Mouse (Mus musculus) lung, postnatal 0 days (tissue): ENCODE measurements around the gene Kcnh6. TPM values are rescaled to one million over a fixed set of nuclear protein-coding genes. Genes with fewer than 3 reads are reported as not detected.

Experiments used
- ATAC-seq: fragments of 200-750 bp; cut with Nextera tagmentation; 2 replicates; pipeline ENCODE4 v1.8.0; 2017; ENCODE audit warnings: moderate library complexity
- DNase-seq: peaks from one replicate; pipeline ENCODE4 v3.0.0-alpha.2; 2016; ENCODE audit warnings: low spot score
- H3K27ac ChIP-seq: fragments of 300-500 bp; sonication (generic); 2 replicates; pipeline ENCODE4 v1.5.1; 2014; ENCODE audit warnings: antibody characterized with exemption, mild to moderate bottlenecking, low read length, mixed read lengths
- H3K27me3 ChIP-seq: fragments of 300-500 bp; sonication (generic); replicated peaks from 2 replicates; pipeline ENCODE4 v1.6.1; 2014; ENCODE audit warnings: low read length, mixed read lengths; ENCODE audit not compliant: insufficient read depth
- H3K36me3 ChIP-seq: fragments of 300-500 bp; sonication (generic); 2 replicates; pipeline ENCODE4 v1.6.1; 2014; ENCODE audit warnings: low read length, mixed read lengths; ENCODE audit not compliant: insufficient read depth
- H3K4me1 ChIP-seq: fragments of 300-500 bp; sonication (generic); 2 replicates; pipeline ENCODE4 v1.6.1; 2014; ENCODE audit warnings: antibody characterized with exemption, low read depth, low read length, mixed read lengths; ENCODE audit not compliant: insufficient read depth
- H3K4me2 ChIP-seq: fragments of 300-500 bp; sonication (generic); replicated peaks from 2 replicates; pipeline ENCODE4 v1.6.1; 2014; ENCODE audit warnings: low read depth, mild to moderate bottlenecking, low read length, moderate library complexity, mixed read lengths
- H3K4me3 ChIP-seq: fragments of 300-500 bp; sonication (generic); 2 replicates; pipeline ENCODE4 v1.5.1; 2014; ENCODE audit warnings: low read depth, low read length
- H3K9ac ChIP-seq: fragments of 300-500 bp; sonication (generic); replicated peaks from 2 replicates; pipeline ENCODE4 v1.6.1; 2014; ENCODE audit warnings: low read depth, mild to moderate bottlenecking
- H3K9me3 ChIP-seq: fragments of 300-500 bp; sonication (generic); 2 replicates; pipeline ENCODE4 v1.6.1; 2016; ENCODE audit warnings: low read length, mixed read lengths
- CTCF ChIP-seq: IDR thresholded peaks from 2 replicates; pipeline ENCODE4 v1.5.1; 2016; ENCODE audit warnings: antibody characterized with exemption, mild to moderate bottlenecking
- EP300 ChIP-seq: IDR thresholded peaks from 2 replicates; pipeline ENCODE4 v1.6.1; 2016; ENCODE audit warnings: antibody characterized with exemption, mild to moderate bottlenecking, control low read depth
- WGBS: fragments of 180-500 bp; shearing (Covaris S2); extraction: QIAGEN DNeasy Blood & Tissue Kit; methylation state at CpG from one replicate; pipeline ENCODE4 v1.1.7; 2014; 5-methylcytosine and 5-hydroxymethylcytosine counted together
- polyA plus RNA-seq: library from polyadenylated mRNA; unstranded; fragments of >200 nt; fragmentation: Nextera tagmentation; extraction: Ambion mirVana; gene quantifications from 2 replicates; pipeline ENCODE4 v1.2.1, GENCODE M21; 2015

Kcnh6 gene
- polyA plus RNA-seq, 1 experiment from 2014 or later, result 0.32 TPM

GRCm38 (mm10) chr11:105984452-105984851, 23.5 kb upstream of the Kcnh6 start:
- H3K36me3 ChIP-seq, result no peaks in the 10 kb centered on the region
- no peaks in the 10 kb centered on the region for H3K9me3 ChIP-seq
- H3K27me3 ChIP-seq, result no peaks in the 10 kb centered on the region
- no peaks in the 10 kb centered on the region for H3K4me1 ChIP-seq
- WGBS, result 72% methylated on average over 4 of the region's 4 CpGs
- no peak overlapping the region for H3K4me2 ChIP-seq
- ATAC-seq (no peak), DNase-seq (no peak)
- no peak overlapping the region for H3K9ac ChIP-seq
- H3K4me3 ChIP-seq, result no peak overlapping the region
- H3K27ac ChIP-seq, result no peak overlapping the region
- TF ChIP-seq EP300, result no peak
- no peak for TF ChIP-seq CTCF

GRCm38 (mm10) chr11:105987446-105987845, 20.5 kb upstream of the Kcnh6 start:
- H3K4me2 ChIP-seq, result no peak overlapping the region
- no peaks in the 10 kb centered on the region for H3K9me3 ChIP-seq
- no peaks in the 10 kb centered on the region for H3K4me1 ChIP-seq
- H3K4me3 ChIP-seq, result no peak overlapping the region
- H3K9ac ChIP-seq, result no peak overlapping the region
- H3K36me3 ChIP-seq, result no peaks in the 10 kb centered on the region
- 45% methylated on average over 6 of the region's 6 CpGs for WGBS
- peak; percentile 42 for DNase-seq
- peak; percentile 91 for TF ChIP-seq EP300
- TF ChIP-seq CTCF, result no peak
- H3K27ac ChIP-seq, result peak overlapping the region; percentile 47; the same call in 1 of the 2 replicates
- ATAC-seq, result peak; percentile 56
- H3K27me3 ChIP-seq, result no peaks in the 10 kb centered on the region

- no peaks in the 10 kb centered on the region for H3K27me3 ChIP-seq
These were observed 18.5 kb upstream of the Kcnh6 start for GRCm38 (mm10) chr11:105989446-105989845.

GRCm38 (mm10) chr11:105990231-105990630, 17.7 kb upstream of the Kcnh6 start:
- Histone ChIP-seq H3K9me3 (no peaks in the 10 kb centered on the region), H3K4me1 (no peaks in the 10 kb centered on the region), H3K9ac (no peak overlapping the region), H3K27me3 (no peaks in the 10 kb centered on the region), H3K4me2 (no peak overlapping the region), H3K4me3 (no peak overlapping the region), H3K27ac (peak overlapping the region; percentile 68; the same call in 1 of the 2 replicates), H3K36me3 (no peaks in the 10 kb centered on the region)
- ATAC-seq (peak; percentile 77), DNase-seq (peak; percentile 67)
- WGBS, result 36% methylated on average over 2 of the region's 2 CpGs
- TF ChIP-seq CTCF (no peak), EP300 (peak; percentile 75)

More at GRCm38 (mm10) chr11:105989446-105989845, 18.5 kb upstream of the Kcnh6 start:
- H3K27ac ChIP-seq, result peak overlapping the region; percentile 69
- TF ChIP-seq EP300, result no peak
- no peak for TF ChIP-seq CTCF
- H3K4me2 ChIP-seq, result no peak overlapping the region
- H3K9me3 ChIP-seq, result no peaks in the 10 kb centered on the region
- peak; percentile 60 for DNase-seq
- H3K4me3 ChIP-seq, result no peak overlapping the region
- peak; percentile 86 for ATAC-seq
- H3K4me1 ChIP-seq, result no peaks in the 10 kb centered on the region
- 63% methylated on average over 6 of the region's 6 CpGs for WGBS
- no peak overlapping the region for H3K9ac ChIP-seq
- no peaks in the 10 kb centered on the region for H3K36me3 ChIP-seq

- Histone ChIP-seq H3K4me1 (no peaks in the 10 kb centered on the region), H3K27ac (no peak within 1 kb of the TSS), H3K9me3 (no peaks in the 10 kb centered on the region), H3K4me3 (no peak within 1 kb of the TSS), H3K4me2 (no peak within 1 kb of the TSS), H3K9ac (no peak within 1 kb of the TSS), H3K36me3 (no peaks in the 10 kb centered on the region), H3K27me3 (no peaks in the 10 kb centered on the region)
- ATAC-seq (no peak), DNase-seq (no peak)
- WGBS, result 94% methylated on average over 3 of the region's 3 CpGs
- TF ChIP-seq EP300, result no peak
- no peak for TF ChIP-seq CTCF
These were observed 13.5 kb upstream of the Kcnh6 start, which contains the start of gene Ace3 for GRCm38 (mm10) chr11:105994375-105994774. TSS of gene Ace3 (plus strand) at chr11:105994675.

GRCm38 (mm10) chr11:106000062-106000461, 7.9 kb upstream of the Kcnh6 start:
- TF ChIP-seq CTCF (no peak), EP300 (no peak)
- 95% methylated on average over 6 of the region's 6 CpGs for WGBS
- no peaks in the 10 kb centered on the region for H3K36me3 ChIP-seq
- DNase-seq (no peak), ATAC-seq (no peak)
- H3K4me2 ChIP-seq, result no peak overlapping the region
- H3K4me1 ChIP-seq, result no peaks in the 10 kb centered on the region
- no peak overlapping the region for H3K9ac ChIP-seq
- no peaks in the 10 kb centered on the region for H3K9me3 ChIP-seq
- no peak overlapping the region for H3K27ac ChIP-seq
- H3K27me3 ChIP-seq, result no peaks in the 10 kb centered on the region
- no peak overlapping the region for H3K4me3 ChIP-seq

GRCm38 (mm10) chr11:106001718-106002117, 6.2 kb upstream of the Kcnh6 start:
- Histone ChIP-seq H3K27me3 (no peaks in the 10 kb centered on the region), H3K9me3 (no peaks in the 10 kb centered on the region), H3K9ac (no peak overlapping the region), H3K4me3 (no peak overlapping the region), H3K4me2 (no peak overlapping the region), H3K27ac (no peak overlapping the region), H3K36me3 (no peaks in the 10 kb centered on the region), H3K4me1 (no peaks in the 10 kb centered on the region)
- no peak for ATAC-seq
- peak; percentile 73 for DNase-seq
- WGBS, result 39% methylated on average over 4 of the region's 4 CpGs
- peak; percentile 74 for TF ChIP-seq CTCF
- TF ChIP-seq EP300, result no peak
